Mouse (Mus musculus) midbrain, embryonic 13.5 days (tissue): ENCODE results near the gene Hhex. TPM values are rescaled to one million over a fixed set of nuclear protein-coding genes. Genes with fewer than 3 reads are reported as not detected.

Experiments used
- ATAC-seq: fragments of 200-750 bp; cut with Nextera tagmentation; 2 replicates; pipeline ENCODE4 v1.8.0; 2017; ENCODE audit warnings: mild to moderate bottlenecking, moderate TSS enrichment, moderate library complexity
- H3K27ac ChIP-seq: fragments of 300-500 bp; sonication (generic); 2 replicates; pipeline ENCODE4 v1.5.1; 2015; ENCODE audit warnings: inconsistent platforms, mild to moderate bottlenecking, moderate library complexity
- H3K27me3 ChIP-seq: fragments of 300-500 bp; sonication (generic); 2 replicates; pipeline ENCODE4 v1.6.1; 2015; ENCODE audit warnings: mild to moderate bottlenecking, inconsistent platforms
- H3K36me3 ChIP-seq: fragments of 300-500 bp; sonication (generic); 2 replicates; pipeline ENCODE4 v1.6.1; 2015; ENCODE audit warnings: mild to moderate bottlenecking, inconsistent platforms
- H3K4me1 ChIP-seq: fragments of 300-500 bp; sonication (generic); replicated peaks from 2 replicates; pipeline ENCODE4 v1.6.1; 2015; ENCODE audit warnings: inconsistent platforms
- H3K4me2 ChIP-seq: fragments of 300-500 bp; sonication (generic); replicated peaks from 2 replicates; pipeline ENCODE4 v1.6.1; 2015; ENCODE audit warnings: moderate library complexity, mild to moderate bottlenecking, inconsistent platforms
- H3K4me3 ChIP-seq: fragments of 300-500 bp; sonication (generic); replicated peaks from 2 replicates; pipeline ENCODE4 v1.5.1; 2015; ENCODE audit warnings: mild to moderate bottlenecking, inconsistent platforms
- H3K9ac ChIP-seq: fragments of 300-500 bp; sonication (generic); replicated peaks from 2 replicates; pipeline ENCODE4 v1.6.1; 2015; ENCODE audit warnings: mild to moderate bottlenecking, inconsistent platforms
- H3K9me3 ChIP-seq: fragments of 300-500 bp; sonication (generic); 2 replicates; pipeline ENCODE4 v1.6.1; 2016; ENCODE audit warnings: mild to moderate bottlenecking, inconsistent platforms
- WGBS: fragments of 180-500 bp; shearing (Covaris S2); methylation state at CpG from one replicate; pipeline ENCODE4 v1.1.7; 2015; 5-methylcytosine and 5-hydroxymethylcytosine counted together
- polyA plus RNA-seq: library from polyadenylated mRNA; unstranded; fragments of >200 nt; fragmentation: Nextera tagmentation; extraction: Ambion mirVana; gene quantifications from 2 replicates; pipeline ENCODE4 v1.2.1, GENCODE M21; 2015

The Hhex gene
- polyA plus RNA-seq, 1 experiment from 2014 or later = 4.9 TPM

DNA sequence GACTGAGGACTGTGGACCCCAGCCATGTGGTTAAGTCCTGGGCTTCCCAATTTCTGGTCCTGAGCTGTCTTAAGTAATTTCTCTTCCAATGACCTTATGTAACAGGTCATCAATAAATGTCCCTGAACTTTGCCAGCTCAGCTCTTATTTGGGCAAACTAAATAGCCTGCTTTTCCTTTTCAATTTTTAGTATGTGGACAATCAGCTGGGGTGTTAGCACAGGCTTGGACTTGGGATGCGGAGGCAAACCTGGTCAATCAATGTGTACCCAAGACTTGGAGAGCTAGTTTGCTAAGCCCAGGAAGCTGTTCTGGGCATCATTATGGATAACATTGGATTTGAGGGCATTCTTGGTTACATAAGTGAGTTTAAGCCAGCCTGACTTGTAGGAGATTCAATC is 21.4 kb downstream of the Hhex start:
- 100% methylated on average over 1 of the region's 1 CpGs for WGBS
- Histone ChIP-seq H3K36me3 (no peaks in the 10 kb centered on the region), H3K27ac (no peak overlapping the region), H3K27me3 (no peaks in the 10 kb centered on the region), H3K9me3 (no peaks in the 10 kb centered on the region), H3K4me1 (no peaks in the 10 kb centered on the region), H3K9ac (no peak overlapping the region), H3K4me3 (no peak overlapping the region), H3K4me2 (no peak overlapping the region)
- ATAC-seq = no peak

DNA sequence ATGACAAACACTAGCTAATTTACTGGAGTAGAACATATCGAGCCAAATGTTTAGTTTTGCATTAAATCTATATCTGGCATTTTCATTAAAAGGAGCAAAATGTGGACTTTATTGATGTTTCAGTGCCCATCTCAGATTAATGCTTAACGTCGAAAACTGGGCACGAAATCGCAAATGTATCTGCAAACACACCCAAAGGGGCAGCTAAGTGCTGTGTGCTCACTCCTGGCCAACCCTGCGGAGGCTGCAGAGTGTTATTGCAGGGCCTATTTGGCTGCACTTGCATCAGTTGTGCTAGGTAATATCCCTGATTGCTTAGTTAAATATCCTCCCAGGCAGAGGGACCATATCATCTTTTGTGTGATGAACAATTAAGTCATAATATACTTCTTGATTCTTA is 23.4 kb downstream of the Hhex start:
- Histone ChIP-seq H3K27me3 (no peaks in the 10 kb centered on the region), H3K4me2 (no peak overlapping the region), H3K36me3 (no peaks in the 10 kb centered on the region), H3K4me3 (no peak overlapping the region), H3K27ac (no peak overlapping the region), H3K9me3 (no peaks in the 10 kb centered on the region), H3K4me1 (no peaks in the 10 kb centered on the region), H3K9ac (no peak overlapping the region)
- no peak for ATAC-seq
- WGBS = 87% methylated on average over 6 of the region's 6 CpGs

DNA sequence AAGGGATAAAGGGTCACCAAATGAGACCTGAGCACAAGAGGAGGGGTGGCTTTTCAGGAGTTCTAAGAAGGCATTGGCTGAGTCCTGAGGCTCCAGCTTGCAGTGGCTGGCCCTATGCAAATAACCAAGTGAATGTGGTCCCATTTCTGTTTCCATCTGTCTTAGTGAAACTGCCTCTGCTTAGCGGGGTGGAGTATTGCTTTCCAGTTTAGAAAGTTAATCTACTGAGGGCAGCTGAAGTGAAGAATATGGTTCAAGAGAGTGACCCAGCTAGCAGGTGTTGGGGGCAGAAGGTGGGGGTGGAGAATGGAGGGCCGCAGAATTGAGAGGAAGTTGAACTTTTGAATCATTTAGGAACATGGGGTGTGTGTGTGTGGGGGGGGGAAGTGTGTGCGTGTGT is 31.8 kb downstream of the Hhex start:
- H3K27ac ChIP-seq = no peak overlapping the region
- H3K27me3 ChIP-seq = no peaks in the 10 kb centered on the region
- H3K4me2 ChIP-seq = no peak overlapping the region
- H3K9me3 ChIP-seq = no peaks in the 10 kb centered on the region
- H3K4me1 ChIP-seq = peaks cover 7% of the 10 kb centered on the region; the same call in 1 of the 2 replicates
- ATAC-seq = no peak
- H3K9ac ChIP-seq = no peak overlapping the region
- no peaks in the 10 kb centered on the region for H3K36me3 ChIP-seq
- 84% methylated on average over 3 of the region's 3 CpGs for WGBS
- H3K4me3 ChIP-seq = no peak overlapping the region

- H3K4me1 ChIP-seq = peaks cover 7% of the 10 kb centered on the region; the same call in 1 of the 2 replicates
- H3K4me3 ChIP-seq = no peak overlapping the region
- no peak for ATAC-seq
- H3K9me3 ChIP-seq = no peaks in the 10 kb centered on the region
- no peak overlapping the region for H3K27ac ChIP-seq
- no peaks in the 10 kb centered on the region for H3K27me3 ChIP-seq
- 89% methylated on average over 5 of the region's 5 CpGs for WGBS
- no peaks in the 10 kb centered on the region for H3K36me3 ChIP-seq
- no peak overlapping the region for H3K9ac ChIP-seq
- H3K4me2 ChIP-seq = no peak overlapping the region
Measured at GRCm38 (mm10) chr19:37466978-37467377, 32.4 kb downstream of the Hhex start.

- 57% methylated on average over 6 of the region's 6 CpGs for WGBS
- H3K4me3 ChIP-seq = no peak overlapping the region
- no peaks in the 10 kb centered on the region for H3K36me3 ChIP-seq
- H3K9ac ChIP-seq = no peak overlapping the region
- peaks cover 7% of the 10 kb centered on the region; the same call in 1 of the 2 replicates for H3K4me1 ChIP-seq
- no peaks in the 10 kb centered on the region for H3K27me3 ChIP-seq
- H3K27ac ChIP-seq = no peak overlapping the region
- no peak overlapping the region for H3K4me2 ChIP-seq
- no peak for ATAC-seq
- H3K9me3 ChIP-seq = no peaks in the 10 kb centered on the region
Measured at GRCm38 (mm10) chr19:37468841-37469566, 34.4 kb downstream of the Hhex start.

GRCm38 (mm10) chr19:37471680-37472079 is 37.1 kb downstream of the Hhex start:
- 87% methylated on average over 4 of the region's 4 CpGs for WGBS

GRCm38 (mm10) chr19:37472589-37472988 is 38.0 kb downstream of the Hhex start:
- no peak overlapping the region for H3K4me2 ChIP-seq
- H3K4me1 ChIP-seq = peaks cover 7% of the 10 kb centered on the region; the same call in 1 of the 2 replicates
- H3K36me3 ChIP-seq = no peaks in the 10 kb centered on the region
- no peak overlapping the region for H3K9ac ChIP-seq
- no peak overlapping the region for H3K27ac ChIP-seq
- ATAC-seq = no peak
- H3K9me3 ChIP-seq = no peaks in the 10 kb centered on the region
- H3K27me3 ChIP-seq = no peaks in the 10 kb centered on the region
- WGBS = 83% methylated on average over 3 of the region's 3 CpGs
- H3K4me3 ChIP-seq = no peak overlapping the region

More at GRCm38 (mm10) chr19:37471680-37472079, 37.1 kb downstream of the Hhex start:
- Histone ChIP-seq H3K9ac (no peak overlapping the region), H3K27ac (no peak overlapping the region), H3K4me3 (no peak overlapping the region), H3K9me3 (no peaks in the 10 kb centered on the region), H3K27me3 (no peaks in the 10 kb centered on the region), H3K4me1 (peaks cover 7% of the 10 kb centered on the region; the same call in 1 of the 2 replicates), H3K36me3 (no peaks in the 10 kb centered on the region), H3K4me2 (no peak overlapping the region)
- ATAC-seq = no peak

DNA sequence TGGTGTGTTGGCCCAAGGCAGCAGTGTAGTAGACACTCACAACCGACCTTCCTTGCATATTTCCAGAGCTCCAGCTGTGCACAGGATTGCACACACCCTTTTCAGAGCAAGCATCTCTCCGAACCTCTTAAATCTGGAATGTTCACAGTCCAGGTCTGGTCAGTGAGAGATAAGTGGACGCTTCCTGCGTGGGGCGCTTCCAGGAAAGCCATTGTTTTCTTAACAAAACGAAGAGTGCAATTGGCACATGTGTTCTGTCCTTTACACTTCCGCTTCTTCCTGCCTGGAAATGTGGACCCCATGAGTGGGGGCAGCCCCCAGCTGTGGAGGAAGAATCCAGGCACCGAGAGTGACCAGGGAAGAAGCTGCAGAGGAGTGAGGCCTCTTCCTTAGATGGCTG is 47.1 kb downstream of the Hhex start:
- Histone ChIP-seq H3K4me2 (no peak overlapping the region), H3K9me3 (no peaks in the 10 kb centered on the region), H3K9ac (no peak overlapping the region), H3K27me3 (no peaks in the 10 kb centered on the region), H3K36me3 (no peaks in the 10 kb centered on the region), H3K4me1 (no peaks in the 10 kb centered on the region), H3K27ac (no peak overlapping the region), H3K4me3 (no peak overlapping the region)
- 87% methylated on average over 8 of the region's 8 CpGs for WGBS
- no peak for ATAC-seq

DNA sequence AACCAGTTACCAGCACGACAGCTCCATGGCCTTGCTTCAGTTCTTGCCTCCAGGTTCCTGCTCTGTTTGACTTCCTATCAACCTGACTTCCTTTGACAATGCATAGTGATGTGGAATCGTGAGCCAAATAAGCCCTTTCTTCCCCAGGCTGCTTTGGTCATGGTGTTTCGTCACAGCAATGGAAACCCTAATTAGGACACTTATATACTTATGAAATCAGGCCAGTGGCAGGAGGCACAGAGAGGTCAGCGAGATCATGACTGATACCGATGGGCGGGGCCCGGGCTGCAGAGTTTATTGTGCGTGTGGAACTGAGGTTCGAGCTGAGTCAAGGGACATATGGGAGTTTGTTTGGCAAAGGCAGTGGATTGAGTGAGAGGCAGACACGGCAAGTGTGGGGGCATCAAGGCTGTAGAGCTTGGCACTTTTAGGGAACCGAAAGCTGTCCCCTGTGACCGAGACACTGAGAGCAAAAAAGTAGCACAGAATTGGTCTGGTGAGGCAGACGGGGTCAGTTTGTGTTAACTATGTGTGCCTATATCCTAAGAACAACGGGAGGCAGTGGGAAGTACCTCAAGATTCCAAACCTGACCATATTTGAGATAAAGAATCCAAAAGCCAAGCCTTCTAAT is 48.1 kb downstream of the Hhex start:
- Histone ChIP-seq H3K36me3 (no peaks in the 10 kb centered on the region), H3K4me1 (no peaks in the 10 kb centered on the region), H3K9me3 (no peaks in the 10 kb centered on the region), H3K27ac (no peak overlapping the region), H3K27me3 (no peaks in the 10 kb centered on the region), H3K4me2 (no peak overlapping the region), H3K9ac (no peak overlapping the region), H3K4me3 (no peak overlapping the region)
- 90% methylated on average over 14 of the region's 14 CpGs for WGBS
- ATAC-seq = no peak

GRCm38 (mm10) chr19:37484787-37485186 is 50.2 kb downstream of the Hhex start:
- Histone ChIP-seq H3K4me1 (no peaks in the 10 kb centered on the region), H3K36me3 (no peaks in the 10 kb centered on the region), H3K4me2 (no peak overlapping the region), H3K27ac (no peak overlapping the region), H3K9ac (no peak overlapping the region), H3K4me3 (no peak overlapping the region), H3K9me3 (no peaks in the 10 kb centered on the region), H3K27me3 (no peaks in the 10 kb centered on the region)
- WGBS = 90% methylated on average over 6 of the region's 6 CpGs
- ATAC-seq = no peak

- H3K4me3 ChIP-seq = no peak overlapping the region
- H3K27me3 ChIP-seq = no peaks in the 10 kb centered on the region
- no peak overlapping the region for H3K27ac ChIP-seq
- ATAC-seq = no peak
- no peaks in the 10 kb centered on the region for H3K36me3 ChIP-seq
- H3K4me2 ChIP-seq = no peak overlapping the region
- no peak overlapping the region for H3K9ac ChIP-seq
- 89% methylated on average over 6 of the region's 6 CpGs for WGBS
- no peaks in the 10 kb centered on the region for H3K4me1 ChIP-seq
- no peaks in the 10 kb centered on the region for H3K9me3 ChIP-seq
Measured at GRCm38 (mm10) chr19:37486801-37487200, 52.2 kb downstream of the Hhex start.

GRCm38 (mm10) chr19:37487811-37488475 is 53.3 kb downstream of the Hhex start:
- H3K36me3 ChIP-seq = no peaks in the 10 kb centered on the region
- no peak overlapping the region for H3K4me3 ChIP-seq
- 84% methylated on average over 5 of the region's 5 CpGs for WGBS
- H3K9me3 ChIP-seq = no peaks in the 10 kb centered on the region
- H3K27ac ChIP-seq = no peak overlapping the region
- no peak overlapping the region for H3K4me2 ChIP-seq
- H3K9ac ChIP-seq = no peak overlapping the region
- ATAC-seq = no peak
- H3K27me3 ChIP-seq = no peaks in the 10 kb centered on the region
- H3K4me1 ChIP-seq = no peaks in the 10 kb centered on the region
